32 mouse cellular contexts compared by ENCODE assay signal in the genomic region with DNA sequence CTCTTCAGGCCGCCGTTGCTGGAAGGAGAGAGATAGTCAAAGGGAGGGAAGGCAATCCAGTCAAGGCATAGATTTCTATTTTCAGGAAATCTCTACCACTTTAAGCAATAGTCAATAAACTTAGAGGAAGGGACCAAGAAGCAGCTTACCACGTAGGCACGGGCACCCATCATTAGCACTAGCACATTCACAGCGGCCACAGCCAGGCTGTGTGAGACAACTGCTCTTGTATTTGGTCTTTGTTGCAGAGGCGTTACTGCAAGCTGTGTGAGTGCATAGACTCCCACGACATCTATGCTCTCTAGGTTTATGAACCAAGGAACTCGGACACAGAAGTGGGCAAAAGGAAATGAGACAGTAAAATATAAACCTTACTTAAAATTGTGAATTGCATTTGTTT.
"Had no signal": no experiment of that assay in that cellular context is flagged by ENCODE, and none has a peak within 500 bp of the region (broad histone marks: within the 10 kb centered on the region; RNA-seq: fewer than 3 reads in every experiment).

No protein-coding gene starts in this region.

- ATAC-seq: liver, embryonic 12.5 days; liver, postnatal 0 days; lung, postnatal 0 days; midbrain, embryonic 13.5 days; midbrain, embryonic 15.5 days; midbrain, embryonic 16.5 days had no signal

- H3K4me1 ChIP-seq: limb, embryonic 10.5 days; limb, embryonic 12.5 days; limb, embryonic 13.5 days; limb, embryonic 15.5 days; liver, embryonic 12.5 days; liver, embryonic 13.5 days; liver, embryonic 15.5 days; lung, embryonic 15.5 days; midbrain, embryonic 10.5 days; midbrain, embryonic 12.5 days; midbrain, embryonic 13.5 days; midbrain, embryonic 15.5 days; neural tube, embryonic 12.5 days had no signal

- H3K27me3 ChIP-seq: limb, embryonic 12.5 days; limb, embryonic 13.5 days; limb, embryonic 15.5 days; liver, embryonic 12.5 days; liver, embryonic 13.5 days; liver, embryonic 15.5 days; lung, embryonic 15.5 days; megakaryocyte, embryonic 14.5 days; midbrain, embryonic 12.5 days; midbrain, embryonic 13.5 days; midbrain, embryonic 15.5 days; neural tube, embryonic 12.5 days had no signal

- H3K9me3 ChIP-seq: limb, embryonic 10.5 days; limb, embryonic 12.5 days; limb, embryonic 13.5 days; limb, embryonic 15.5 days; liver, embryonic 12.5 days; liver, embryonic 13.5 days; liver, embryonic 15.5 days; lung, embryonic 15.5 days; megakaryocyte, embryonic 14.5 days; midbrain, embryonic 10.5 days; midbrain, embryonic 12.5 days; midbrain, embryonic 13.5 days; midbrain, embryonic 15.5 days; neural tube, embryonic 12.5 days had no signal

- H3K36me3 ChIP-seq: limb, embryonic 12.5 days; limb, embryonic 15.5 days; liver, embryonic 13.5 days; liver, embryonic 15.5 days; lung, embryonic 15.5 days; midbrain, embryonic 12.5 days; midbrain, embryonic 13.5 days; midbrain, embryonic 15.5 days; neural tube, embryonic 12.5 days had no signal

- H3K4me3 ChIP-seq: limb, embryonic 10.5 days; limb, embryonic 12.5 days; limb, embryonic 13.5 days; limb, embryonic 15.5 days; liver, embryonic 12.5 days; liver, embryonic 13.5 days; liver, embryonic 15.5 days; lung, embryonic 15.5 days; megakaryocyte, embryonic 14.5 days; midbrain, embryonic 10.5 days; midbrain, embryonic 12.5 days; midbrain, embryonic 13.5 days; midbrain, embryonic 15.5 days; myocyte; neural tube, embryonic 12.5 days had no signal

- H3K4me2 ChIP-seq: limb, embryonic 12.5 days; limb, embryonic 13.5 days; limb, embryonic 15.5 days; liver, embryonic 11.5 days; liver, embryonic 12.5 days; liver, embryonic 13.5 days; liver, embryonic 15.5 days; lung, embryonic 14.5 days; lung, embryonic 15.5 days; midbrain, embryonic 11.5 days; midbrain, embryonic 12.5 days; midbrain, embryonic 13.5 days; midbrain, embryonic 15.5 days; neural tube, embryonic 12.5 days had no signal

- H3K9ac ChIP-seq: limb, embryonic 12.5 days; limb, embryonic 13.5 days; limb, embryonic 15.5 days; liver, embryonic 12.5 days; liver, embryonic 13.5 days; liver, embryonic 14.5 days; liver, embryonic 15.5 days; liver, postnatal 0 days; lung, embryonic 14.5 days; lung, embryonic 15.5 days; midbrain, embryonic 12.5 days; midbrain, embryonic 13.5 days; midbrain, embryonic 15.5 days; neural tube, embryonic 12.5 days had no signal

- H3K27ac ChIP-seq: limb, embryonic 10.5 days; limb, embryonic 12.5 days; limb, embryonic 13.5 days; limb, embryonic 15.5 days; liver, embryonic 12.5 days; liver, embryonic 13.5 days; liver, embryonic 14.5 days; liver, embryonic 15.5 days; lung, embryonic 15.5 days; macrophage; midbrain, embryonic 10.5 days; midbrain, embryonic 12.5 days; midbrain, embryonic 13.5 days; midbrain, embryonic 15.5 days; neural tube, embryonic 12.5 days had no signal

- DNase-seq: left cerebral cortex, postnatal 4 days; liver; liver, embryonic 13.5 days; liver, postnatal 0 days; lung, adult 18-20 months; lung, adult 2 months; lung, embryonic 14.5 days; lung, postnatal 10 days; lung, postnatal 14 days; lung, postnatal 36 days; lung, postnatal 4 days; midbrain, embryonic 14.5 days had no signal
